Mouse (Mus musculus) gastrocnemius, postnatal 4 days (tissue): ENCODE results near the gene Hspbap1. TPM values are rescaled to one million over a fixed set of nuclear protein-coding genes. Genes with fewer than 3 reads are reported as not detected.

Source experiments
- DNase-seq, 2 experiments: peaks; one replicate each; pipeline ENCODE4 v3.0.0; 2021 to 2022; ENCODE audit warnings: low spot score in 2 of 2, mixed read lengths in 2 of 2
- total RNA-seq, 2 experiments: library from RNA; stranded (reverse); gene quantifications; 2 replicates each; pipeline ENCODE4 v1.2.3; 2021

The Hspbap1 gene
- total RNA-seq, 2 experiments from 2014 or later = 3.6 to 3.9 TPM

DNA sequence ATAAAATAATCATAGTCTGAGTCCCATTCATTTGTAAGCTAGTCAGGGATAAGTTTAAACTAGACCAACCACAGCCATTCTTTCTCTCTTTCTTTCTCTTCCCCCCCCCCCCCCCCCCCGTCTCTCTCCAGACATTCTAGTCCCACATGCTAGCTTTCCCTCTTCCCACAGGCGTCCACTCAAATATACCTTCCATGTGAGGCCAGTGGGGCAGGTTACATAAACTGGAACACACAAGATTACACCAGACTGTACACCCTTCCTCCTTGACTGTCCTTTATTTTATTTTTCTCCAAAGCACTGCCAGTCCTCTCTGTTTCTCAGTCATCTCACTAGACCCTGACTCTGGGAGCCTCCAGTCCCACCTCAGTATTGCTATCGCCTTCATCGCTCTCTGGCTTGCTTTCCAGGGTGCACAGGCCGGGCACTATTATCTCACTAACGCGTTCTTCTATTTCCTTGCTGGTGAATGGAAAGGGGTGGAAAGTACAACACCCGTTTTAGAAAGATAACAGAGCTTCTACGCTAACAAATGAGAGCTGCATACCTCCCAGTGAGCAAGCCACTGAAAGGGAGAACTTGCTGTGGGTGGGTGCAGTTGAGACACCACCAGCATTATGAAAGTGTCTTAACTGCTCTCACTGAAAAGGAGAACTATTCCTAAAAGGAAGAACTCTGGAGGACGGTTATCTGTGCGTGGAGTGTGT, 6.4 kb upstream of the Hspbap1 start:
- no peak for DNase-seq

DNA sequence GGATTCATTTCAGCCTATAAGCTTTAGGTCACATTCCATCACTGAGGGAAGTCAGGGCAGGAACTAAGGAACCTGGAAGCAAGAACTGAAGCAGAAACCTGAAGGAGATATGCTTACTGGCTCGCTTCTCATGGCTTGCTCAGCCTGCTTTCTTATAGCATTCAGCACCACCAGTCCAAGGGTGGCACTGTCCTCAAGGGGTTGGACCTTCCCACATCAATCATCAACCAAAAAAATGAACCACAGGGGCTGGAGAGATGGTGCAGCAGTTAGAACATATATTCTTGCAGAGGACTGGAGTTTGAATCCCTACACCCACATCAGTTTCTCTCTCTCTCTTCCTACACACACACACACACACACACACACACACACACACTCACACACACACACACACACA, 5.2 kb upstream of the Hspbap1 start:
- DNase-seq = no peak

DNA sequence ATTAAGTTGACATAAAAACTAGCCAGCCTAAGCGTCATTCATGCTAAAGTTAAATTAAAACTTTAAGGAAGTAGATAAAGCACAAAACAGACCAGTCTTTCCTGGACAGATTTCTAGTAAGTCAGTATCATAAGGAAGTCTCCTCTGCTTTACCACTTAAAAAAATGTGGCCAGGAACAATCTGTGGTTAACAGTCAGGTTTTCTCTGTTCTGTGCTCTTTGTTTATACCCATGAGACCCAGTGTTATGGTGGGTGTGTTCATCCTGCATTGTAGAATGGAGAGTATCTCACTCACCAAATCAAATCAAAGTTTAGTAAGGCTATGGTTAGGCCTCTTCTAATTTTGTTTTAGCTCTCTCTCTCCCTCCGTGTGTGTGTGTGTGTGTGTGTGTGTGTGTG, 4.7 kb upstream of the Hspbap1 start:
- no peak for DNase-seq

DNA sequence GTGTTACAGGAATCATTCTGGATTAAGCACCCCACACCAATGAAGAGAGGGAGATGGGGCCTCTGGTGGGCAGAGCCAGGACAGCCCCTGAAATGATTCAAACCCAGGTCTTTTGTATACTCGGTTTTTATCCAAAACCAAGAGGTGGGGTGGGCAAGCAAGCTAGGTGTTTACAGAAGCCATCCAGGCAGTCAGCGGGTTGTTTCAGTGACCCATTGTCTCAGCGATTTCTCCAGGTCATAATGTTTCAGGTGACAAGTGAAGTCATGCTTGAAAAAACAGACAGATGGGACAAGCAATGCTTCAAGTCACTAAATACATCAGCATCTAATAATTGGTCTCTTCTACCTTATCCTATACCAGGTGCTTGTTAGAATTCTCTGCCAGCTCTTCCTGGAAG, 3.8 kb upstream of the Hspbap1 start:
- DNase-seq = no peak

DNA sequence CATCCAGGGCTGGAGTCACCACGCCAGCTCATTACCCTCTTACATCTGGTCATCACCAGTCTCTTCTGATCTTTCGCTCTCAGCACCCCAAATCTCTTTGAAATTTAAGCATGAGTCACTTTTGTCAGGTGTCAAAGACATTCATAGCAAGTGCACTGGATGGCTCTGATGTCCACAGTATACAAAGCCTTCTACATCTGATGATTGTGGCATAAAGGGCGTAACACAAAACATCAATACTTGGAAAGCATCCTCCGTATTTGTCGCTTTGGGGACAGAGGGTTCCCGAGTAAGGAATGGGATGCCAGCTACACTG, 1.7 kb upstream of the Hspbap1 start:
- no peak for DNase-seq

DNA sequence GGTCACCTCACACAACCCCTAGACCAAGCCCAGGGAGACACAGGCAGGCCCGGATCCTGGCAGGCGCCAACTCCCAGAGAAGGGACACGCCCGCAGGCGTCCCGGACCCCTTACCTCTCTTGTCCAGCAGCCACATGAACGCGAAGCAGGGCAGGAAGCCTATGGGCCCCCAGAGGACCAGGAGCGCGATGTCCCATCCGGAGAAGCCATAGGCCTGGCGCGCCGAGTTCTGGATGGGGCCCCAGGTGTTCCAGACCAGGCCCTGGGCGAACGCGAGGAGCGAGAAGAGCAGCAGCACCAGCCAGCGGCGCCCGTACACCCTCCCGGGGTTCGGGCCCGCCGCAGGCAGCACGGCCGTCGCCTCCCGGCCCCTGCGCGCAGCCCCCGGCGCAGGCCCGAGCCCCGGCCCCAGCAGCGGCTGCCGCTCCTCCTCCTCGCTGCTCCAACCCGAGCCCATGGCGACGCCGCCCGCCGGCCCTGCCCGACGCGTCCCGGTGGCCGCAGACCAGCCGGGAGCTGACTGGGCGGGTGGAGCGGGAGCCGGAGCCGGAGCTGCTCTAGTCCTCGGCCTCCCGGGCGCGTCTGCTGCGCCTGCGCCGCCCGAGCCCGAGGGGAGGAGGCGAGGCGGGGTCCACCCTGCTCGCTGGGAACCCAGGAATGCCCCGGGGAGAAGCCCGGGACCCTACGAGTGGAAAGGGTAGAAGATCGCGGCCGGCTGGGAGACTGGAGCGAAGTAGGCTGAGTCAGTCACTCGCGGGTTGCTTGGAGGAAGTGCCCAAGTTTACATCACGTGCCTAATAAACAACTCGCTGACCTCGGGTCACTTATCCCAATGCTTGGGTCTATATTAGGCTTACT, 1.2 kb upstream of the Hspbap1 start, which contains the start of gene Dirc2:
TSS of gene Dirc2 (minus strand) at position 572 of the 858 bp plus-strand sequence.
- DNase-seq = peak; percentile 62 to 81

DNA sequence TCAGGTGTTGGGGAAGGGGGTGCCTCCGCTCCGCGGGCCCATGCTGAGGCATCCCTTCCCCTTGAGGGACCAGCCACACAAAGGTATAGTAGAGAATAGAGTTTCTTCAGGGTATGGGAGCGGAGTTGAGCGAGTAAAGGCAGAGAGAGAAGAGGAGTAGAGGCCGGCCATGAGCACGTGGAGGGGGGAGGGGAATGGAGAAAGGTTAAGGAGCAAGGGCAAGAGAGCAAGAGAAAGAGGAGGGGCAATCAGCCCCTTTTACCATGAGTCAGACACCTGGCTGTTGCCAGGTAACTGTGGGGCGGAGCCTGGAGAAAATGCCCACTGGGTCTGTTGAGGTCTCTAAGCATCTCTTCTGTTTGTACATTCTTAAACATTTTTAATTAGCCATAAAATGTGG, 966 bp downstream of the Hspbap1 start:
- DNase-seq = no peak

DNA sequence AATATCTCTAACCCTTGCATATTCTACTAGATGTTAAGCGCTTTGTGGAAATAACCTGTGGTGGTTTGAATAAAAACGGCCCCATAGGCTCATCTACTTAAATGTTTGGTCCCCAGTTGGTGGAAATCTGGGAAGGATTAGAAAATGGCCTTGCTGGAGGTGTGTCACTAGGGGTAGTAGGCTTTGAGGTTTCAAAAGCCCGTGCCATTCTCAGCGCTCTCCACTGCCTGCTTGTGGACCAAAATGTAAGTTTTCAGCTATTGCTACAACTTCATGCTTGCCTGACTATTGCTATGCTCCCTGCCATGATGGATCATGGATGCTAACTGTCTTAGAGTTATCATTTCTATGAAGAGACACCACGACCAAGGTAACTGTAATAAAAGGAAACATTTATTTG, 1.4 kb downstream of the Hspbap1 start:
- DNase-seq = no peak

DNA sequence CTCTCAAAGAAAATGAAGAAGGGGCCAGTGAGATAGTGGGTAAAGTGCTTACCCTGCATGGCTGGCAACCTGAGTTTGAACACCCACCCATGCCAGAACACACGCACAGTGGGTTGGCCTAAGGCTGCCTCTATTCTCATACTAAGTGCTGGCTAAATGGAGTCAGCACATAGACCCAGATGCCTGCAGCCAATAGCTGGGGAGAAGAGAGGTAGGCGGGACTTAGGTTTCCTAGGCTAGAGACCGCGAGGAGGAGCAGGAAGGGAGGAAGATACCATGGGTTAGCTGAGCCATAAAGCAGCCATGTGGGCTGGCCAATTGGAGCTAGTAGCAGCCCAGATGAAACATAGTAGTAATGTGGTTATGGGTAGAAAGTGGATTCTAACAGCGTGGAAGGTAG, 2.4 kb downstream of the Hspbap1 start:
- DNase-seq = no peak

DNA sequence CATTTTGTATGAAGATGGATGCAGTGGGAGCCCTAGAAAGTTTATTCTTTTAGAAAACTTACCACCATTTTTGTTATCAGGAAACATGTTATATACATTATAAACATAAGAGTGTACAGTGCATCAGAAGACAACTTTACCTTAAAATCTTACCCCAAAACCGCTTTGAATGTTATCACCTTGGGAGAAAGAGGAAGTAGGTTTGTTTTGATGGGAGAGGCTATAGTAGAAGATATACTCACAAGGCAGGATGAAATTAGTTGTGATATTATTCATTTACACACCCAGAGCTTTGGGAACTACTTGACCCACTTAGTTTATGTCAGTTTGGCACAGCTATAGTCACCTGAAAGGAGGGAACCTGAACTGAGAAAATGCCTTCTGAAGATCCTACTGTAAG, 5.7 kb downstream of the Hspbap1 start:
- no peak for DNase-seq

DNA sequence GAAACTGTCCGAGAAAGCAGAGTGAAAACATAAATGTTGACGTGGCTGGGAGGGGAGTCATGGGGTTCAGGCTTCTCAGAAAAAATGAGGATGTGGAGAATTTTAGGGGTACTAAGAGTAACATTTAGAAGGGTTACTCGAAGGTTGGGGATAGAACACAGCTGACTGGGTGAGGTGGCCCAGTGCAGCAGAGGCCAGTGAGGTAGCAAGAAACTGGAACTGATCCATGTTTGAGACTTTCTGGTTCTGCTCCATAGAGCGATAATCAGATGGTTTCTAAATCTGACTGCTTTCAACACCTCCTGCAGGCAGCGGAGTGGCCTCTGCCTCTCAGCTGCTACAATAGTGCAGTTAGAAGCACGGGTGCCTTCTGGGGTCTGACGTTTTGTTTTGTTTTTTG, 6.6 kb downstream of the Hspbap1 start:
- no peak for DNase-seq

DNA sequence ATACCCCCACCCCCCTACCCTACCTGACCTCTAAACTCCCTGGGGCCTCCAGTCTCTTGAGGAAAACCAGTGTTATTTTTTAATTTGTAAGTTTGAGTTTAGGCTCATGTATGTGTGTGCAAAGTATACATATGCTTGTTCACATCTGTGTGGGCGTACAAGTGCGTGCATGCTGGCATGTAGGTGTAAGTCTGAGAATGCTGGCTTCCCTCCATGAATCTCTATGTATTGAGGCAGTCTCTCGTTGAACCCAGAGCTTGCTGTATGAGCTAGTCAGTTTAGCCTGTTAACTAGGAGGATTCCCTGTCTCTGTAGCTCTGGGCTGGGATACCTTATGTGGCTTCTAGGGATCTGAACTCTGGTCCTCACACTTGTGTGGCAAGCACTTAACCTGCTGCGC, 7.6 kb downstream of the Hspbap1 start:
- no peak for DNase-seq

DNA sequence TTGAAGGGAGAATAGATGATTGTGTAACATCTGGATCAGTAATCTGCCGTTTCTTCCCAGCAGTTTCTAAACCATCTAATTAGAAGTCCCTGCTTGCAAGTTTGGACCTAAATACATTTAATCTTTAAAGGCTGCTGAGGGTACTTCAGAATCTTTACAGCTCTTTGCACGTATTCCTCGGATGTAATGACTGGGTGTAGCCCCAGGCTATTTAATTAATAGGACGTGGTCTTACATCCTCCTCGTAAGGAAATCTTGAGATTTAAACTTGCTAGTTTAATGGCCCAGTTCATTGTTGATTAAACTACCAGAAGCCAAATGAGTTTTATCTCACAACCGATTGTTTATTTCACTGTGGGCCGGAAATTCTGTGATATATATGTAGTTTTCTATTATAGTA, 9.5 kb downstream of the Hspbap1 start:
- DNase-seq = no peak

DNA sequence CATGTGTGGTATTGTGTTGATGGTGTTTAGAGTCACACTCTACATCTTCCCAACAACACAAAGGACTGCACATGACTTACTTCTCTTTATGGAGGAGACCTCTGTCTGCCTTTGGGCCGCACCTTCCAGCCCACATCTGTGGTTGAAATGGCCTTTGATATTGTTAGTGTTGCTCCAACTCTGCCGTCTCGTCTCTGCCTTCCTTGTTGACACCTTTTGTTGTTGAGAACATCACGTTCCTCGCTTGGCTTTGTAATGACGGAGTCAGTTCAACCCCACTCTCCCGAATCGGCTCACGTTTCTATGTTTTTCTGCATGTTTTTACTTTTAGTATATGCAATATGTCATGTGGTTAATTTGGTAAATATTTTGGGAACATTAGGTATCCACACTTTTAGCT, 10.9 kb downstream of the Hspbap1 start:
- DNase-seq = no peak

DNA sequence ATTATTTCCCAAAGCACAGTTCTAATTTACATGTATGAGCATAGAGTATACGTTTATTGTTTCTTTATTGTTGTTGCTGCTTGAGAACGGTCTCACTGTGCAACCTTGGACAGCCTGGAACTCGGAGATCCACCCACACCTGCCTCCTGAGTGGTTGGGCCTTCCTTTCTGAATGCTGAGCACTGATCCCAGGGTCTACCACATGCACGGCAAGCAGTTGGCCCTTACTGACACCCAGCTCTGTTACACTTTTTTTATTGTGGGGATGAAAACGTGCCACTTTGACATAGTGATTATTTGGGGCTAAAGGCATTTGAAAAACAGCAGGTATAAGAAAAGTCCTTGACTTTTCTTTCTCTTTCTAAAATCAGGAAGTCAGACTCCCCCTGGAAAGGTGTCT, 11.5 kb downstream of the Hspbap1 start:
- no peak for DNase-seq

DNA sequence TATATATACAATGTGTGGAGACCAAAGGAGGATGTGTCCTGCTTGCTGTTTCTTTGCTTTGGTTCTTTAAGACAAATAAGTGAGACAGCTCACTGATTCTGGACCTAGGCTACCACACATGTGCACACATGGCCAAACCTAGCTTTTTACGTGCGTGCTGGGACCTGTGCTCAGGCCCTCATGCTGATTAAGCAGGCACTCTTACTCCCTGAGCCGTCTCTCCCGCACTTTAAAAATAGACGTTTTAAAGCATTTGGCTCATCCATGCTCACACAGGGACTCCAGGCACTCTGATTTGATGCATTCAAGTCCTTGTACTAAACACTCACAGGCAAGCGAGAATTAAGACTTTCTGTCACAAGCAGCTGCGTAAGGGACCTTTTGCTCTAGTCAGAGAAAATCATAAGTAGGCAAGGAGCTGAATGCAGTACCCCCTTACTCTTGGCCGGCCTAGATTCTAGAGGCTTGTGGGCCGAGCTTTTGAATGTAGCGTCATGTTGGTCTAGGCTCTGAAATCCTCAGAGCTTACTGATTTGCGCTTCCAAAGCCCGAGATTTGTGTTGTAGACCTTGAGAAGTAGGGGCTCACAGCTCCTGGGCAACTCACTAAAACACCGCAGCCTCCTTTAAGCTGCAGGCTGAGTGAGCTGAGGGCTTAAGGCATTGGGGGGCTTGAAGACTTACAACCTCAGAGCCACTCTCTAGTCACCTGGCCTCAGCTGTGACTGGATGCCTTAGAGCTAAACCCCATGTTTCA, 12.5 kb downstream of the Hspbap1 start:
- DNase-seq = no peak

DNA sequence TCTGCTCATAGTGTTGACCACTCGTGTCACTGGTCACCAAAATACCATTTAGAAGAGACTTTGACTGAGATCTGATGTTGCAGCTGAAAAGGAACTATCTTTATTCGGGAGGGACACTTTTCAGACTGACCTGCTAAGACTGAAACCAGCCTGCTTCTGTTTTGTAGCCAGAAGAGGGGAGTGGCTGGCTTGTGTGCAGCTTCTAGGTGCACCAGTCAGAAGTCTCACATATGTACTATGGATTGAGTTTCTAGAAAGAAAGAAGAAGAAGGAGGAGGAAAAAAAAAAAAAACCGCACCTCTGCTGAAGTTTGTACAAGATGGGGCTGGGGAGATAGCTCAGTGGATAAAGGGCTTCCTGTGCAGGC, 13.0 kb downstream of the Hspbap1 start:
- DNase-seq = no peak

DNA sequence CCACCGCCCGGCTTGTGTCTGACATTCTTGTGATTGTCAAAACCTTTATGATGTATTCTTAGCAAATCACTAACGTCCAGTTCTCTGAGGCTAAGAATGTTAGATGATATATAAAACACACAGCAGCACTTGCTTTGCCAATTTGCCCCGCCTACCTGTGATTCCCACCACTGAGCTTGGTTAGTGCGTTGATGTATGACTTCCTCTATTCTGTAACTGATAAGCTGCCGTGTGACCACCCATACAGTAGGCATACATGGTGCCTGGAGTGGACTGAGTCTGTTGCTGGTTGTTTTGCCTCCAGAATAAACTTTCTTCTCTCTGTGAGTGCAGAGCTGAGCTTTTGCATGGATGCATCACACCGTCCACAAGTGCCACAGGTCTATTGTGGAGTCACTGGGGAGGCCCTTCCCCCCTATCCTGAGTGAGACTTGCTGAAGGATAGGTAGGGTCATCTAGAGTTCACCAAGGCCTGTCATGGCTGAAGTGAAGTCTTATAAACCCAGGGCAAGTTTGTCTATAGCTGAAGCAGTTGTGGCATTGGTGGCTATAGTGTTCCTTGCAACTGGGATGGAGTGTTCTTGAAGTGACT, 14.1 kb downstream of the Hspbap1 start:
- no peak for DNase-seq

DNA sequence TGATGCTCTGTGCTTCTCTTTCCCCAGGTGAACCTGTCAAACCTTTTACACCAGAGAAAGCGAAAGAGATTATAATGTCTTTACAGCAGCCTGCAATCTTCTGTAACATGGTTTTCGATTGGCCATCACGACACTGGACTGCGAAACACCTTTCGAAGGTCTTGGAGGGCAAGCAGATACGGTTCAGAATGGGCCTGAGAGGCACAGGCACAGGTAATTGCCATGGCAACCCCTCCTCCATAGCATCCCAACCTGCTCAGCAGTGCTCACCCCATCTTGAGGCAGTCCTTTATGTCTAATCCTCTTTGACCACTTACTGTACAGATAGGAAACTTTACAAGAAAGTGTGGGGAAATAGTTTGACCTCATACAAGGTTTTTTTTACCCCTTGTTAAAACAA, 17.0 kb downstream of the Hspbap1 start:
- no peak for DNase-seq

DNA sequence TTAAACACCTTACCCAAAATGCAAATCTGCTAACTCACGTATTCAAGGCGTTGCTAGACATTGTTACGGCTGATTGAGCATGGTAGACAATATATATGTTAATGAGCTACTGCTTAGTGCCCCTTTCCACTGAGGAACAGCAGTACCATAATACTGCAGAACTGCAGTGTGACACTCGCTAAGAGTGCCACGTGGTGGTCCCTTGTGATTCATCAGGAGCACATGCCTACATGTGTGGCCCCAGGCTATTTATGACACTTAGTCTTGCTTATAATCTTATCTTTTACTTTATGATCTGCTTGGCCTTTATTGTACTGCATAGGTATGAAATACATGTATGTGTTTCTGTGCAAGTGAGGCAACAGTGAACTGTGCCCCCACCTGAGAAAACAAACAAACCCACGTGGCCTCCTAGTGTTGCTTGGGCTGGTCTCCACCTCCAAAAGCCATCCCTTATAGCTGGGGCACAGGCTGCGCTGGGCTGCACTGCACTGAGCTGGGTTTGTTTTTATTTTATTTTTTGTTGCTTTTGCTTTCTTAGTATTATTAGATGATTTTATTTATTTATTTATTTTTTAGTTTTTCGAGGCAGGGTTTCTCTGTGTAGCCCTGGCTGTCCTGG, 17.5 kb downstream of the Hspbap1 start:
- no peak for DNase-seq

DNA sequence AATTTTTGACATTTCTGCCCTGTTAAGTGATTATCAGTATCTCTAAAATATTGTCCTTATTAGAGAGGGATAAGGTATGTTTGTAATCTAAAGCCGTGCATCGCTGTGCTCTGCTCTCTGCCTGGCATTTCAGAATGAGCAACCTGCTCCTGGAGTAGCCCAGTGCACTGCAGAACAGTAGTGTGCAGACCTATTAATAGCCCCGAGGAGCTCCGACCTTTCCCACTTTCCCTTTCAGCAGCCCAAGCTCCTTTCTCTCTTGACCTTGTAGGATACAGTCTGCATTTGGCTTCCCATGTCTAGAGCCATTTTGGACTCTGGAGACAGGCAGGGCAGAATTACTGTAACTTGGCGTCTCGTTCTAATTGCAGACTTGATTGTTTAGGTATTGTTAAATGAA, 18.2 kb downstream of the Hspbap1 start:
- no peak for DNase-seq
